Mouse (Mus musculus) frontal cortex, adult 2 months (tissue): Measurements from ENCODE around the gene Lrrc28. TPM values are rescaled to one million over a fixed set of nuclear protein-coding genes. Genes with fewer than 3 reads are reported as not detected.

Experiments used
- DNase-seq, 2 experiments: peaks; one replicate each; pipeline ENCODE4 v3.0.0; 2022; ENCODE audit warnings: low spot score in 1 of 2; ENCODE audit errors: extremely low spot score in 1 of 2
- polyA plus RNA-seq: library from polyadenylated mRNA; depleted of rRNA; stranded (reverse); fragments of >200 nt; gene quantifications from 2 replicates; pipeline ENCODE4 v1.2.3, GENCODE M21; 2012

Gene Lrrc28
- polyA plus RNA-seq, 1 experiment: 37.4 TPM

GRCm38 (mm10) chr7:67500076-67500828 is 144.8 kb downstream of the Lrrc28 start:
- DNase-seq: no peak

- DNase-seq: no peak
These were observed 145.6 kb downstream of the Lrrc28 start for GRCm38 (mm10) chr7:67499516-67499915.

DNA sequence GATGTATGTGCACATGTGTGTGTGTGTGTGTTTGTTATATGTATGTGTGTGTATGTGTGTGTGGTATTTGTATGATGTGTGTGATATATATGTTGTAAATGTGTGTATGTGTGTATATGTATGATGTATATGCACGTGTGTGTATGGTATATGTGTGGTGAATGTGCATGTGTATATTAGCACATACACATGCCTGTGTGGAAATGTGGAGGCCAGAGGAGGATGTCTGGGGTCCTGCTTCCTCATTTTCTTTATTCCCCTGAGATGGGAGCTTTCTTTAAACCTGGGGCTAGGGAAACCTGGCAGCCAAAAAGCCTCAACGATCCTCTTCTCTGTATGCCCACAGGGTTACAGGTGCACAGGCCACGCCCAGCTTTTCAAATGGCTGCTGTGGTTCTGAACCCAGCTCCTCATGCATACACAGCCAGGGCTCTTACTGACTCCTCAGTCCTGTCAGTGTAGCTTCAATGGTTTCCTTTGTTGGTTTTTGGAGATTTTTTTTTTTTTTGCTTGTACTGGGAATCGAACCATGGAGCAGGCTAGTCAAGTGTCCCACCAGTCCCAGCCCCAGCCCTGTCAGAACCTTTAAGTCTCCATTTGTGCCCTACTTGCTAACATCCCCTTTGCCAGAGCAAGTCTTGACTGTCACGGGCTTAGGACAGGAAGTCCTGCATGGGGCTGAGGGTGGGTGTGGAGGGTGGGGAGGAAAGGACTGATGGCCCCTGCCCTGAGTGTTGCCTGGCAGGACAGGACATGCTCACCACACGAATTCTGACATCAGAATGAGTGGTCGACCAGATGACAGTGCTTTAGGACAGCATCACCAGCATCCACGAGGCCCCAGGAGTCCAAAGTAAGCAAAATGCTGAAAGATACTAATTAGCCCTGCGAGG is 151.0 kb downstream of the Lrrc28 start:
- DNase-seq: no peak

DNA sequence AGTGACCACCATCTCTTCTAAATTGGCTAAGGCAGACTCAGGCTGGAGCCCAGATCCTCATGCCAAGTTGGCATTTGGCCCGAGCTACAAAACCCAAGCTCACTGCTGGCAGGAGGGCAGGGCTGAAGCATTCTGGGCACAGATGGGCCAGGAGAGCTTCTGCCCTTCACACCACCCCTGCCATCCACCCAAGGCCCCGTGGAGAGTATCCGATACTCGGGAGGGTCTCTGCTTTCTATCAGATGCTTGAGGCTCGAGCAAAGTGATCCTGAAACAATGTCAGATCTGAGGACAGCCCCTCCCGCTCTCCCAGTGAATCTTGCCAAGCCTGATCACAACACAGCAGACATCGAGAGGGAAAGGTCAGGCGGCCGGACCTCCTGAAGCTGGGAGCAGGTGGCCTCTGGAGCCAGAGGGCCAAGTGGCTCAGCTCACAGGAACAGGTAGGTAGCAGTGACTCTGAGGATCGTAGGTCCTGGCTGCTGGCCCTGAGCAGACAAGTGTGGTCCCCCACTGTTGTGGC is 157.1 kb downstream of the Lrrc28 start:
- peak in 1 of 2 experiments; percentile 56 for DNase-seq

DNA sequence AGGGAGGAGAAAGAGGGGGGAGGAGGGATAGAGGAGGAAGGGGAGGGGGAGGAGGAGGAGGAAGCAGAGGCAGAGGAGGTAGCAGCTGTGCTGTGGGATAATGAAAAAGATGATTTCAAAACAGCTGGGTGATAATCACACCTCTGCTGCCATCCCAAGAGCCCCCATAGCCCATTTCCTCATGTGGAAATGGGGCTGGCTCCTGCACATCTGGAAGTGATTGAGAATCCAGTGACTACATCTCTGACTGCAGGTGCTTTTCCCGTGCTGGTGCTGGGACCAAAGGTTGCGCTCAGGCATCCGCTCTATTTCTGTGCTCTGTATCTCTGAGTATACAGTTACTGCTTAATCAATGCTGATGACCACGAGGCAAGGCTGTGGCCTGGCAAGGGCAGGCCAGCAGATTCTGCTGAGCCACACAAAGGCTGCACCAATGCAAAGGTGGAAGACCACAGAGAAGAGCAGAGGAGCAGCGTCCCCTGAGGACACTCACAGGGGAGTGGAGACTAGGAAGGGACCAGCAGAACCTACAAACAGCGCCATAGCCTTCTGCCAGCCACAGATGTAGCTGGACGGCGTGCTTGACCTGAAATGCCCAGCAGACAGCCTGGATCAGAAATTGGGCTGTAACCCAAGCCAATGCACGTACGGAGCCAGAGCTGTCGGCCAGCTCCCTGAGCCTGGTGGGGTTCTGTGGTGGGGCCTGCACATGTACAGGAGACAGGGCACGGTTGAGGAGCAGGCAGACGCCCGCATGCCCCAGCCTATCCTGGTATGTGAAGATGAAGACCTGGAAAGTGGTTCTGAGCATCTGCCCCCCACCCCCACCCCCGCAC is 157.9 kb downstream of the Lrrc28 start:
- peak in 1 of 2 experiments; percentile 15 for DNase-seq

DNA sequence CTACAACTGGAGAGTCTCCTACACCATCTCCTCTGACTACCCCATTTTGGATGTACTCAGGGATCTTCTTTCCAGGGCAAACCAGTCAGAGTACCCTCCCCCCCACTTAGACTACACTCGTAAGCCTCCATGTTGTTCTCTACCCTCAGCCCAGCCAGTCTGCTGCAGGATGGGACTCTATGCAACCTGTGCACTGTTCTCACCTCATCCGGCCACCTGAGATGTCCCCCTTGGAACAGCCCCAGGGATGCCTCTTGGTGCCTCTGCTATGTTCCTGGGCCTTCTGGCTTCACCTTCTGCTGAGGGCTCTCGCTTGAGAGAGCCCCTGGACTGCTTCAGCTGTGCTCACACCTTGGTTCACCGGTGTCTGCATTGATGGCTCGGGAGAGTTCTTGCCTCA is 158.7 kb downstream of the Lrrc28 start:
- DNase-seq: no peak

GRCm38 (mm10) chr7:67483698-67484097 is 161.4 kb downstream of the Lrrc28 start:
- no peak for DNase-seq

GRCm38 (mm10) chr7:67479576-67480413 is 165.3 kb downstream of the Lrrc28 start:
- no peak for DNase-seq

GRCm38 (mm10) chr7:67479168-67479567 is 165.9 kb downstream of the Lrrc28 start:
- DNase-seq: no peak

GRCm38 (mm10) chr7:67477996-67478395 is 167.1 kb downstream of the Lrrc28 start:
- DNase-seq: peak in 1 of 2 experiments; percentile 50

DNA sequence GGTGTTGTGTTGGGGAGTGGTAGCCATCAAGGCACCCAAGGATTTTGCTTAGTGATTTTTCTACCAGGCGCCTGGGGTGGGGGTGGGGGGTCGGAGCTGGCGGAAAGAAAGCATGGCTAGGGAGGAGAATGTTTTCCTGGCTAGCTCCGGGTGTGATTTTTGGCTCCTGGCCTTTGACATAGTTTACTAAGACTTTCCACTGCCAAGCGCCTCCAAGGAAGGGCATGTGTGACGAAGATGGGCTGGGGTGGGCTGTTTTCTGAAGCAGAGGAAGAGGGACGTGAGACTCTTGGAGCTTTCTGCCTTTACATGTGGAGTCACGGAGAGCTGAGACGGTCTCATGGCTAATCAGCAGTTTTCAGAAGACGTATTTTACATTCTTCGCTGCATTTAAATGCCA is 173.8 kb downstream of the Lrrc28 start:
- DNase-seq: no peak

DNA sequence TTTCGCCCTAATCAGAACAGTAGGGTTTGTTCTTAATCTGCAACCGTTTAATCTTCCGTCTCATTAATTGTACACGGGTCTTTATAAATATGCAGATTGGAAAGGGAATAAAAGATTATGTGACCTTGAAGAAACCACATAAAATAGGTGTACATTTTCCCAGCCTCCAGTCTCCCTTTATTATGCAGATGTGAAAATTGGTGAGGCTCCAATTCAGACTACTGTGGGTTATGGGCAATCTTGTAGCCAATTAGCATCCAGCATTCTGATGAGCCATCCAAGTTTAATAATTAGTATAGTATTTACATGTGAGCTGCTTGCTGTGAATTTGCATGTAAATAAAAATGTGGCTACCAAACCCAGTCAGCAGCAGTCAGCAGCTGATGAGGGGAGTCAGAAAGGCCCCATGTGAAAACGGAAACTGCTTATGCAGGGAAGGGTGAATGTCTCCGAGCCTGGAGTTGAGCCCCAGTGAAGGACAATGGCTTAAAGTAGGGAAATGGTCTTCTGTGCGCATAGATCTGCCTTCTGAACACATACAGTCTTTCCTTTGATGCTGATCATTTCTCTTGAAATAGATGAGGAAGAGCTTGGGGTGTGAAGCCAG is 176.2 kb downstream of the Lrrc28 start:
- no peak for DNase-seq

DNA sequence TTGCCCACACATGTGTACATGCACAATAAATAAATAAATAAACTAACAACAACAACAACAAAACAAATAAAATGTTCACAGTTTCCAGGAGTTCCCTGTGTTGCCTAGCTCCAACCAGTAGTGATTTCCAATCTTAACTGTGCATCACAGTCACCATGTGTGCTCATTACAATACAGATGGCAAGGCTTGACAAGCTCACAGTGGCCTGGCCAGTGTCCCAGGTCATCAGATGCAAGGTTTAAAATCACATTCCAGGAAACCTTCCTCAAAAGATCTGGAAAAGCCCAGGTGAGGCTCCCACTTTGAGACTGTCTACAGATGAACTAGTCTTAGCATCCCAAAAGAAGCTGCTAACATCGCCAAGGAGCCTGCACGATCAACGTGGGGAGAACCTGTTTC is 176.9 kb downstream of the Lrrc28 start:
- DNase-seq: no peak

- DNase-seq: no peak
These were observed 178.7 kb downstream of the Lrrc28 start for GRCm38 (mm10) chr7:67466322-67466721.

DNA sequence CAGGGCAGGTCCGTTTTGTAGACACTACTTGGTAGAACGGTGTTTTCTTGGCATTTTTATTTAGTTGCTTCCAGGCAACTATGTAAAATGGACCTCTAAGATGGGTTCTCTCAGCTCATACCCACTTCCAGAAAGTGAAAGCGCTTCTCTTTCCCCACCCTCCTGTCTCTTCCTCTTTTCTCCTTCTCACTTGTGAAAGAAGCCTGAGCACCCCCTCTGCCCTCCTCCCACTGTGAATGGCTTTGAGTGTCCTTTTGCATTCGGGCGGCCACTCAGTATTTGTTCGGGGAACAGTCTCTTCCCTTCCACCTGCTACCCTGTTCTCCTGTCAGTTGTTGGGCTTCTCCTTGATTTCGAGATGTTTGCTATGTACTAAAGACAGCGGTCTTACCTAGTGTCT is 180.4 kb downstream of the Lrrc28 start:
- no peak for DNase-seq

DNA sequence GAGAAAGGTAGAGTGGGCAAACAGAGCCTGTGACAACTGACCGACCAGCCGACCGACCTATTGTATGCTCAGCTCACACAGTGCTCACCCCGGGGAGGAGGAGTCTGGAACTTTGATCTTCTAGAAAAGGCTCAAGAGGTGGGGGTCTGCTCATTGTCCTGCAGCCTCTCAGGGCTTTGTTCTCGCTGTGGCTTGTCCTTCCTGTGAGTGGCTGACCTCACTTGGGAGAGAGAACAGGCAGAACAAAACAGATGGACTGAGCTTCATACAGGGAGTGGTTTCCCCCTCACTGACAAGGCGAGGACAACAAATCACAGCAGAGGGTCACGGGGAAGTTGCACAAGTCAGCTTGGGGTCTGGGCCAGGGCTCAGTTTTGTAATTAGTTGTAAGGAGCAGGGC is 181.5 kb downstream of the Lrrc28 start:
- DNase-seq: no peak
